Mouse (Mus musculus) T-cell, adult 2 months (primary cell): ENCODE measurements around the gene Skint10.

ENCODE experiments used
- DNase-seq: peaks from one replicate; pipeline ENCODE4 v3.0.0; 2022; ENCODE audit warnings: low spot score

The Skint10 gene

DNA sequence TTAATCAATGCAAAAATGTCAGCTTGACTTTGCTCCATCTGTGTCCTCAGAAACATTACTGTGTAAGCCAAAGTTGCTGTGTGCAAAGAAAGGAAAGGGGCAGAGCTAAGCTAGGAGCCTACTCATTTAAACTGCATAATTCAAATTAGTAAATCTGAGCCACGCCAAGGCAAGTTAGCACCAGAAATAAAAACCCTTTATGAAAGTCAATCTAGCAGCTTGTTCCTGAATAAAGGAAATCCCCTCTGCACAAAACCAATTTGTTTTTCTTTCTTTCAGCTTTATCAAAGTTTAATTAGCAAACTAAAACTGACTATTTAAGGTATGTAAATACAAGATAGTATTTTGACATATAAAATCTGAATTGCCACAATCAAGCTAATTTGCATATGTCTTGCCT lies at the start of gene Skint10:
Gene Skint10, minus strand, starts transcription at position 101 of the 400 bp plus-strand sequence.
- DNase-seq, result no peak

DNA sequence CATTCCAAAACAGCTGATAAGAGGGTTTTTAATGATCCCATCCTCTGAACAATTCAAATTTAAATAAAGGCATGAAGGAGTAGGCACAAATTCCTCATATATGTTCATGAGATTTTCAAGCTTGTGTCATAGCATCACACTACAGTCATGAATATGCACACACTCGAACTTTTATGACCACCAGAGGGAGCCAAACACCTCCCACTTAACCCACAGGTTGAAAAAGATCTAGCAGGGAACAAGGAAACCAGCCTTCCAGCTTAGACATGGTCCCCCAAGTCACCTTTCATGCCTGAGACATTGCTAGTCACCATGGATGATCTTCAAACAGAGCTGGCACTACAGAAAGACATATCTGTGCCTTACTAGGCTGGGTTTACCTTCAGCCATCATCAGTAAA lies 16.0 kb upstream of the Skint10 start:
- DNase-seq, result no peak
